Mouse (Mus musculus) CH12.LX (cell line): Measurements from ENCODE around the gene Fkbp11. TPM values are rescaled to one million over a fixed set of nuclear protein-coding genes. Genes with fewer than 3 reads are reported as not detected.

ENCODE experiments used
- DNase-seq: peaks from one replicate; pipeline ENCODE4 v3.0.0-alpha.2; 2013; ENCODE audit errors: extremely low read depth
- H3K27ac ChIP-seq: 2 replicates; pipeline ENCODE4 v1.5.1; 2012; ENCODE audit warnings: low read depth, mild to moderate bottlenecking, control low read depth, moderate library complexity; ENCODE audit not compliant: insufficient read depth
- H3K27me3 ChIP-seq: replicated peaks from 2 replicates; pipeline ENCODE3; 2012; ENCODE audit warnings: inconsistent platforms
- H3K36me3 ChIP-seq, 2 experiments: replicated peaks in 1 of 2; 2 replicates each; pipeline versions ENCODE3 to v1.6.1; 2012; ENCODE audit warnings: inconsistent platforms in 1 of 2, low read length in 1 of 2, mild to moderate bottlenecking in 1 of 2, mixed read lengths in 1 of 2, moderate library complexity in 1 of 2; ENCODE audit not compliant: control insufficient read depth in 1 of 2, insufficient read depth in 1 of 2
- H3K4me1 ChIP-seq, 2 experiments: 2 replicates each; pipeline ENCODE4 v1.6.1; 2012; ENCODE audit warnings: inconsistent platforms in 1 of 2, moderate library complexity in 1 of 2; ENCODE audit not compliant: insufficient read depth in 2 of 2, control insufficient read depth in 1 of 2
- H3K4me2 ChIP-seq: 2 replicates; pipeline ENCODE4 v1.6.1; 2012; ENCODE audit warnings: low read depth, mild to moderate bottlenecking, control low read depth; ENCODE audit not compliant: poor library complexity, insufficient read depth, severe bottlenecking
- H3K4me3 ChIP-seq, 3 experiments: fragments of 150-350 bp in 1 of 3; sonication (generic) in 1 of 3; replicated peaks in 1 of 3; 2 replicates each; pipeline versions ENCODE3 to v1.5.1; 2011 to 2012; ENCODE audit warnings: low read depth in 2 of 3, low read length in 2 of 3, mild to moderate bottlenecking in 2 of 3, moderate library complexity in 2 of 3, control low read depth in 1 of 3, improper control_type of control experiment in 1 of 3, inconsistent platforms in 1 of 3, mixed read lengths in 1 of 3; ENCODE audit not compliant: poor library complexity in 1 of 3
- H3K79me2 ChIP-seq: replicated peaks from 2 replicates; pipeline ENCODE4 v1.6.1; 2012; ENCODE audit warnings: mild to moderate bottlenecking, moderate library complexity; ENCODE audit not compliant: control insufficient read depth, poor library complexity, insufficient read depth, severe bottlenecking; ENCODE audit errors: extremely low read depth
- H3K9ac ChIP-seq: 2 replicates; pipeline ENCODE4 v1.6.1; 2012; ENCODE audit warnings: low read depth, mild to moderate bottlenecking, control low read depth, moderate library complexity; ENCODE audit not compliant: insufficient read depth
- H3K9me3 ChIP-seq: replicated peaks from 2 replicates; pipeline ENCODE3; 2012; ENCODE audit warnings: low read length, inconsistent platforms, mixed read lengths
- CHD1 ChIP-seq: IDR thresholded peaks from 2 replicates; pipeline ENCODE4 v1.6.1; 2012; ENCODE audit warnings: low read depth, low read length, improper control_type of control experiment, inconsistent platforms
- CTCF ChIP-seq, 2 experiments: IDR thresholded peaks in 1 of 2; conservative IDR thresholded peaks in 1 of 2; 2 replicates each; pipeline ENCODE4 v1.5.1; 2011 to 2012; ENCODE audit warnings: low read depth in 2 of 2, low read length in 2 of 2, improper control_type of control experiment in 1 of 2, inconsistent platforms in 1 of 2, mild to moderate bottlenecking in 1 of 2, moderate library complexity in 1 of 2
- E2F4 ChIP-seq: IDR thresholded peaks from 2 replicates; pipeline ENCODE4 v1.6.1; 2011; ENCODE audit warnings: low read depth, low read length, improper control_type of control experiment; ENCODE audit not compliant: insufficient replicate concordance
- ELF1 ChIP-seq: IDR thresholded peaks from 2 replicates; pipeline ENCODE4 v1.6.1; 2014; ENCODE audit warnings: low read depth, mild to moderate bottlenecking, inconsistent platforms, low read length, improper control_type of control experiment
- EP300 ChIP-seq: IDR thresholded peaks from 2 replicates; pipeline ENCODE4 v1.6.1; 2011; ENCODE audit warnings: low read length, improper control_type of control experiment
- ETS1 ChIP-seq: conservative IDR thresholded peaks from 2 replicates; pipeline ENCODE4 v1.6.1; 2012; ENCODE audit warnings: low read depth, mild to moderate bottlenecking, inconsistent platforms, low read length, improper control_type of control experiment, moderate library complexity
- JUND ChIP-seq: conservative IDR thresholded peaks from 2 replicates; pipeline ENCODE4 v1.6.1; 2011; ENCODE audit warnings: low read depth, low read length, improper control_type of control experiment
- KAT2A ChIP-seq: IDR thresholded peaks from 2 replicates; pipeline ENCODE4 v1.6.1; 2012; ENCODE audit warnings: low read length, improper control_type of control experiment, inconsistent platforms; ENCODE audit not compliant: insufficient replicate concordance
- MAFK ChIP-seq: IDR thresholded peaks from 2 replicates; pipeline ENCODE4 v1.6.1; 2011; ENCODE audit warnings: low read length, improper control_type of control experiment; ENCODE audit not compliant: insufficient replicate concordance
- MAZ ChIP-seq: IDR thresholded peaks from 2 replicates; pipeline ENCODE4 v1.6.1; 2012; ENCODE audit warnings: low read depth, mild to moderate bottlenecking, inconsistent platforms, low read length, improper control_type of control experiment, moderate library complexity
- MEF2A ChIP-seq: IDR thresholded peaks from 2 replicates; pipeline ENCODE4 v1.6.1; 2014; ENCODE audit warnings: low read depth, mild to moderate bottlenecking, inconsistent platforms, low read length, improper control_type of control experiment, borderline replicate concordance
- NRF1 ChIP-seq: IDR thresholded peaks from 2 replicates; pipeline ENCODE4 v1.6.1; 2014; ENCODE audit warnings: low read depth, mild to moderate bottlenecking, inconsistent platforms, low read length, improper control_type of control experiment, moderate library complexity
- POLR2AphosphoS2 ChIP-seq: IDR thresholded peaks from 2 replicates; pipeline ENCODE4 v1.6.1; 2011; ENCODE audit warnings: low read depth, low read length, improper control_type of control experiment
- RAD21 ChIP-seq: IDR thresholded peaks from 2 replicates; pipeline ENCODE4 v1.6.1; 2011; ENCODE audit warnings: low read depth, mild to moderate bottlenecking, low read length, improper control_type of control experiment, moderate library complexity
- RCOR1 ChIP-seq: conservative IDR thresholded peaks from 2 replicates; pipeline ENCODE4 v1.6.1; 2012; ENCODE audit warnings: low read depth, mild to moderate bottlenecking, inconsistent platforms, low read length, improper control_type of control experiment
- TCF12 ChIP-seq: IDR thresholded peaks from 2 replicates; pipeline ENCODE4 v1.6.1; 2014; ENCODE audit warnings: low read depth, mild to moderate bottlenecking, inconsistent platforms, low read length, improper control_type of control experiment
- UBTF ChIP-seq: IDR thresholded peaks from 2 replicates; pipeline ENCODE4 v1.6.1; 2012; ENCODE audit warnings: low read depth, mild to moderate bottlenecking, inconsistent platforms, low read length, improper control_type of control experiment, moderate library complexity
- USF2 ChIP-seq: conservative IDR thresholded peaks from 2 replicates; pipeline ENCODE4 v1.6.1; 2011; ENCODE audit warnings: low read depth, low read length, improper control_type of control experiment
- ZC3H11A ChIP-seq: IDR thresholded peaks from 2 replicates; pipeline ENCODE4 v1.6.1; 2012; ENCODE audit warnings: low read depth, mild to moderate bottlenecking, inconsistent platforms, low read length, improper control_type of control experiment
- ZKSCAN1 ChIP-seq: IDR thresholded peaks from 2 replicates; pipeline ENCODE4 v1.6.1; 2012; ENCODE audit warnings: low read depth, inconsistent platforms, low read length, improper control_type of control experiment, borderline replicate concordance
- ZMIZ1 ChIP-seq: IDR thresholded peaks from 2 replicates; pipeline ENCODE4 v1.6.1; 2012; ENCODE audit warnings: low read depth, mild to moderate bottlenecking, inconsistent platforms, low read length, improper control_type of control experiment
- ZNF384 ChIP-seq: IDR thresholded peaks from 2 replicates; pipeline ENCODE4 v1.6.1; 2012; ENCODE audit warnings: low read depth, low read length, improper control_type of control experiment, inconsistent platforms
- dilution Hi-C: fragments of 300-500 bp; cut with MboI; formaldehyde crosslinking; loops from 2 replicates; pipeline ENCODE4 v1.14.3; 2020; ENCODE audit warnings: low sequenced_read_pairs; ENCODE audit not compliant: extremely low pct_unique_long_range_greater_than_20kb, extremely low pct_ligation_motif_present
- in situ Hi-C: fragments of 300-500 bp; cut with MboI; formaldehyde crosslinking; loops from 3 replicates; pipeline ENCODE4 v1.14.3; 2019; ENCODE audit warnings: low sequenced_read_pairs, low pct_ligation_motif_present, low pct_unique_long_range_greater_than_20kb, mixed read lengths
- polyA plus RNA-seq: library from polyadenylated mRNA; unstranded; fragments of >175 nt; gene quantifications from 2 replicates; pipeline ENCODE4 v1.2.1, GENCODE M21; 2012; ENCODE audit warnings: low read depth; ENCODE audit not compliant: insufficient read length
- total RNA-seq, 2 experiments: library from RNA; depleted of rRNA; stranded (reverse); fragments of 300-350 nt in 1 of 2; fragments of >200 nt in 1 of 2; gene quantifications; 2 replicates each; pipeline ENCODE4 v1.2.3; 2012 to 2014

The Fkbp11 gene
- total and polyA plus RNA-seq, 3 experiments: 21.0 to 75.0 (median 22.2) TPM

DNA sequence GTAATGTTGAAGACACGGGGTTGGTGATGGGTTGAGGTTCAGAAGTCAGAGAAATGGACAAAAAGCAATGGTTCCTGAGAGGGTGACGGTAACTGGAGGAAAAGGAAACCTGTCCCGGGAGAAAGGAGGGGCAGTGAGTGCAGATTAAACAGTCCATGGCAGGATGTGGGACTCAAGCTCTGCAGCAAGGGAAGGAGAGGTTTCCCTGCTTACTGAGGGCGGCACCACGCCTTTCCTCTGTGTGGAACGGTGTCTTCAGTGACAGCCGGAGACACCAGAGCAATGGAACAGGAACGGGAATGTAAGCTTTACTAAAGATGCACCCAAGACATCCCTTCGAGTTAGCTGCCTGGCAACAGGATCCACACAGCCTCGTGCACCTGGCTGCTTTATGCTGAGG lies 8.5 kb upstream of the Fkbp11 start:
- TF ChIP-seq EP300 (no peak), POLR2AphosphoS2 (no peak), CHD1 (no peak), CTCF (conservative IDR thresholded peaks at IDR 0.05 in 1 of 2, IDR thresholded peaks at IDR 0.05 in 1 of 2; ENCODE audit: low read depth in 2 of 2, low read length in 2 of 2) (no peak), E2F4 (no peak), UBTF (no peak), TCF12 (no peak), MAFK (no peak), MAZ (no peak), RCOR1 (no peak), KAT2A (no peak), ZKSCAN1 (no peak), USF2 (no peak), ZMIZ1 (no peak), MEF2A (no peak), ELF1 (no peak), NRF1 (no peak), ETS1 (no peak), ZC3H11A (no peak)
- no peak overlapping the region for H3K27ac ChIP-seq
- dilution Hi-C loops (no loop called here), in situ Hi-C loops (no loop called here)
- H3K9ac ChIP-seq: no peak overlapping the region
- peaks cover 64 to 80% of the 10 kb centered on the region in 2 experiments for H3K36me3 ChIP-seq
- DNase-seq: no peak
- H3K27me3 ChIP-seq: no peaks in the 10 kb centered on the region
- H3K9me3 ChIP-seq: peaks cover 3% of the 10 kb centered on the region
- H3K4me3 ChIP-seq: no peak overlapping the region
- no peak overlapping the region for H3K4me2 ChIP-seq
- peaks cover 2 to 36% of the 10 kb centered on the region in 2 experiments; a peak in 3 of 4 replicates for H3K4me1 ChIP-seq
- H3K79me2 ChIP-seq: no peaks in the 10 kb centered on the region

GRCm38 (mm10) chr15:98733976-98734566 lies 6.1 kb upstream of the Fkbp11 start:
- H3K4me3 ChIP-seq: no peak overlapping the region
- H3K9me3 ChIP-seq: peaks cover 3% of the 10 kb centered on the region
- H3K27ac ChIP-seq: no peak overlapping the region
- peaks cover 39 to 55% of the 10 kb centered on the region in 2 experiments for H3K36me3 ChIP-seq
- H3K4me1 ChIP-seq: peaks cover 2 to 23% of the 10 kb centered on the region in 2 experiments; a peak in 3 of 4 replicates
- no peak overlapping the region for H3K9ac ChIP-seq
- no peaks in the 10 kb centered on the region for H3K79me2 ChIP-seq
- no peak overlapping the region for H3K4me2 ChIP-seq
- no peak for DNase-seq
- TF ChIP-seq ZNF384 (no peak), JUND (no peak), RAD21 (no peak), RCOR1 (no peak), ZC3H11A (no peak)
- TF ChIP-seq, all 38 proteins: peak for 0
- dilution Hi-C loops (no loop called here), in situ Hi-C loops (no loop called here)
- no peaks in the 10 kb centered on the region for H3K27me3 ChIP-seq
